Comparison of ENCODE assay signal across 8 mouse cellular contexts in the genomic region with DNA sequence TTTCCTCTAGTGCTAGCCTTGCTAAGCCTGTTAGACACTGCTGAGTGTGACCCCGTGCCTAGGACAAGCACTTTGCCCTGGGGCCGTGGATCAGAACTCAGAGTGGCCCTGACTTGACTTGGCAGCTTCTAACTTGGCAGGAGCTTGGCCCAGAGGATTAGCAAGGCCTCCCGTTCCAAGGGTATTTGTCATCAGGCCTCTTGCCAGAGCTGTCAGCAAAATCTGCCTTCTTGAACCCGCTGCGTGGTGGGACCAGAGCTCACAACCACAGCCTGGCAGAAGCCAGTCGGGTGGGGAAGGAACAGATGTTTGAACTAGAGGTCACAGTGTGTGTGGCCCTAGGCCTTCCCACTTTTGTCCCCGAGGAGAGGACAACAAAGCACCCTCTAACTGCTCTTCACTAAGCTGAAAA. TPM values are rescaled to one million over a fixed set of nuclear protein-coding genes. Genes with fewer than 3 reads are reported as not detected.
A peak's percentile ranks its signal among the peaks of the same experiment; 100 is the strongest.
DNase-seq lines count a peak whose midpoint lies in the region; ATAC-seq lines count a peak whose summit lies in the region.

No protein-coding gene starts in this region.

- 40% methylated on average over 7 of the region's 7 CpGs for WGBS in heart, embryonic 11.5 days (ENCODE audit: insufficient replicate concordance)
- 53% methylated on average over 7 of the region's 7 CpGs for WGBS in kidney, embryonic 15.5 days

- peaks cover 18% of the 10 kb centered on the region for H3K4me1 ChIP-seq in heart, embryonic 11.5 days (ENCODE audit: control insufficient read depth, insufficient read depth, low read length)
- peaks cover 34% of the 10 kb centered on the region for H3K4me1 ChIP-seq in kidney, embryonic 15.5 days

- H3K9ac ChIP-seq in heart, embryonic 11.5 days (ENCODE audit: low read depth, low read length): no peak overlapping the region
- no peak overlapping the region for H3K9ac ChIP-seq in kidney, embryonic 15.5 days

- peak; percentile 99 for DNase-seq in heart, adult 11 months
- DNase-seq in adrenal gland, postnatal 14 days: peak; percentile 93
- DNase-seq in gastrocnemius, adult 8-10 months (ENCODE audit: low spot score in 2 of 2): peak; percentile 73 to 79
- DNase-seq in embryo, embryonic 11 days: no peak

- no peak for ATAC-seq in heart, embryonic 11.5 days (replicated peaks; ENCODE audit: insufficient number of reproducible peaks, low FRiP score, low TSS enrichment)
- peak; percentile 24; the same call in 1 of the 2 replicates for ATAC-seq in kidney, embryonic 15.5 days (replicated peaks; ENCODE audit: low FRiP score)
- ATAC-seq in megakaryocyte progenitor cell, adult 5-6 weeks (replicated peaks; ENCODE audit: poor library complexity): 0 out of 2 replicates have a peak, but pooled peaks have one; percentile 16
- ATAC-seq in monocyte, adult 5-6 weeks (replicated peaks; ENCODE audit: insufficient number of reproducible peaks, low FRiP score, low TSS enrichment, poor library complexity, severe bottlenecking): no peak

- H3K36me3 ChIP-seq in heart, embryonic 11.5 days (ENCODE audit: control insufficient read depth, insufficient read depth, low read length): no peaks in the 10 kb centered on the region
- no peaks in the 10 kb centered on the region for H3K36me3 ChIP-seq in kidney, embryonic 15.5 days

- no peak overlapping the region for H3K27ac ChIP-seq in heart, embryonic 11.5 days (ENCODE audit: low read depth, low read length)
- 0 out of 2 replicates have a peak overlapping the region, but pooled peaks have one; percentile 29 for H3K27ac ChIP-seq in kidney, embryonic 15.5 days

- H3K9me3 ChIP-seq in heart, embryonic 11.5 days (replicated peaks; ENCODE audit: control insufficient read depth, low read length): no peaks in the 10 kb centered on the region
- H3K9me3 ChIP-seq in kidney, embryonic 15.5 days (replicated peaks): no peaks in the 10 kb centered on the region

- H3K27me3 ChIP-seq in heart, embryonic 11.5 days (ENCODE audit: control insufficient read depth, insufficient read depth, low read length): no peaks in the 10 kb centered on the region
- no peaks in the 10 kb centered on the region for H3K27me3 ChIP-seq in kidney, embryonic 15.5 days

- H3K4me3 ChIP-seq in heart, embryonic 11.5 days (ENCODE audit: low read depth, low read length): no peak overlapping the region
- H3K4me3 ChIP-seq in kidney, embryonic 15.5 days (replicated peaks): no peak overlapping the region

- H3K4me2 ChIP-seq in heart, embryonic 11.5 days: no peak overlapping the region
- H3K4me2 ChIP-seq in kidney, embryonic 15.5 days: no peak overlapping the region

RNA-seq across cellular contexts. Expression of gene Hlf, which starts 35.4 kb away (rescaled TPM):
- polyA plus RNA-seq in heart, embryonic 11.5 days (2014; fragmentation: Nextera tagmentation; extraction: Ambion mirVana): 1.4 and 2.1 TPM in 2 replicates
- 28.2 and 29.1 TPM in 2 replicates for total RNA-seq in adrenal gland, postnatal 14 days (2021)
- 10 to 100 TPM in 2 of 4 experiments, 1 to 10 TPM in 2; 8.4 to 14.1 (median 10.2) TPM for total RNA-seq in gastrocnemius, adult 8-10 months (2022)
- 1.9 and 2.9 TPM in 2 replicates for polyA plus RNA-seq in kidney, embryonic 15.5 days (2015; fragmentation: Nextera tagmentation; extraction: Ambion mirVana)
- total RNA-seq in megakaryocyte progenitor cell, adult 5-6 weeks (2015): 17.7 and 20.0 TPM in 2 replicates
- total RNA-seq in megakaryocyte progenitor cell, adult 5-6 weeks (2017): 2.5 and 13.2 TPM in 2 replicates
- total RNA-seq in monocyte, adult 5-6 weeks (2017): 1.7 TPM in 1 of 3 replicates, not detected in the others

Comparison
In these comparisons a context has a peak if more than half of its experiments do, and no peak if none do; other contexts are left out.
1. ATAC-seq: peak in kidney, embryonic 15.5 days (single experiment) and megakaryocyte progenitor cell, adult 5-6 weeks (single experiment); none in heart, embryonic 11.5 days (single experiment) and monocyte, adult 5-6 weeks (single experiment).